Mouse (Mus musculus) ovary, adult 18-20 months (tissue): ENCODE data around the gene Lonp1.
A peak's percentile ranks its signal among the peaks of the same experiment; 100 is the strongest.

Source experiments
- DNase-seq: peaks from one replicate; pipeline ENCODE4 v3.0.0; 2022; ENCODE audit warnings: low spot score, mixed read lengths

The Lonp1 gene

DNA sequence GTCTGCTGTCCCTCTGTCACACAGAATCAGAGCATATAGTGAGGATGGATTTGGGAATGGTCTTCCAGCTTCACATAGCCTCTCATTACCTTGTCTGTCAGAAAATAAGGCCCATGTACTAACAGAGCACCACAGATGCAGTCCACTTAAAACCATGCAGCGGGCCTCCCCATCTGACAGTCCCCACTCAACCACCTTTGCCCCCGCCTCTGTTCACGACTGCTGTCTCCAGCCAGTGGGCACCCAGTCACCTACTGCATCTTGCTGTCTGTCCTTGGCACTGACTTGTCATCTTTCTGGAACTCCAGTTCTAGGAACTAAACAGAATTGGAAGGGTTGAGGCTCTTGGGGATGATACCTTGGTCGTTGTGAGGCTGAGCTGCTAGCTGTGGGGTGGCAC is 37.8 kb downstream of the Lonp1 start:
- DNase-seq = no peak

DNA sequence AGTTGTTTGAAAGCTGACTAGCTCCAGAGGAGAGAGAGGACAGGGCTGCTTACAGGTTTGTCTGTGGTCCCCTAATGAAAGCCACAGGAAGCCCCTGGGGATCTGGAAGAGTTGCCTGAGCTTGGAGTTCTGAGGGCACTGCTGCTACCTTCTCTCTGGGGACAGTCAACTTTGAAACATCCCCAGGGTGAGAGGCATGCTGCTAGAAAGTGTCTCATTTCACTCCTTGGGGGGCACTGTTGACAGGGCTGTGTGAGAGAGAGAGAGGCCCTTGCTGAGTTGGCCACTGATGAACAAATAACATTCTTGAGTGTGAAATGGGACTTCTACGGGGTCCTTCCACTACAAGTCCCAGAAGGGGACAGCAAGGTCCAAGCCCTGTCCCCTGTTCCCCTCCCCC is 38.9 kb downstream of the Lonp1 start:
- DNase-seq = no peak

DNA sequence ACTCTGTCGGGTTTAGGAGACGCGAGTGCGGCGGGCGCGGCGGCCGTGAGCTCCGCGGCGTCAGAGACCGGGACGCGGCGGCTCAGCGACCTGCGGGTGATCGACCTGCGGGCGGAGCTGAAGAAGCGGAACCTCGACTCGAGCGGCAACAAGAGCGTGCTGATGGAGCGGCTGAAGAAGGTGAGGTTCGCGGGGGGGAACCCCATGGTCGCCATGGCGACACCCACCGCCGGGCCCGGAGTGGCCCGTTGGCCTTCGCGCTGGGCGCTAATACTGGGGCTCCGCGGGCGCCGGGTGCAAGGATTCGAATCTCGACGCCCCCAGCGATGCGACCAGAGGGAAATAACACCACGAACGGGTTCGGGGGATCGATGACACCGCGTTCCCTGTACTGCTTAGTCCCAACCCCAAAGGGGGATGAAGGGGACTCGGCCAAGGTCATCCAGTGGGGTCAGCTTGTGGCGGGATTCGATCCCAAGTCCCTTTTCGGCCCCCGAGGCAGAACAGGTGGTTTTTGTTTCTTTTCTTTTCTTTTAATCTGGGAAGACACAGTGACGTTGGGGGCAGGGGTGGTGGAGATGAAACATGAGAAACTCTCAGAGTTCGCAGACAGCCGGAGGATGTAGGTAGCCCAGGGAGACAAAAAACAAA is 41.4 kb downstream of the Lonp1 start:
- peak; percentile 30 for DNase-seq

DNA sequence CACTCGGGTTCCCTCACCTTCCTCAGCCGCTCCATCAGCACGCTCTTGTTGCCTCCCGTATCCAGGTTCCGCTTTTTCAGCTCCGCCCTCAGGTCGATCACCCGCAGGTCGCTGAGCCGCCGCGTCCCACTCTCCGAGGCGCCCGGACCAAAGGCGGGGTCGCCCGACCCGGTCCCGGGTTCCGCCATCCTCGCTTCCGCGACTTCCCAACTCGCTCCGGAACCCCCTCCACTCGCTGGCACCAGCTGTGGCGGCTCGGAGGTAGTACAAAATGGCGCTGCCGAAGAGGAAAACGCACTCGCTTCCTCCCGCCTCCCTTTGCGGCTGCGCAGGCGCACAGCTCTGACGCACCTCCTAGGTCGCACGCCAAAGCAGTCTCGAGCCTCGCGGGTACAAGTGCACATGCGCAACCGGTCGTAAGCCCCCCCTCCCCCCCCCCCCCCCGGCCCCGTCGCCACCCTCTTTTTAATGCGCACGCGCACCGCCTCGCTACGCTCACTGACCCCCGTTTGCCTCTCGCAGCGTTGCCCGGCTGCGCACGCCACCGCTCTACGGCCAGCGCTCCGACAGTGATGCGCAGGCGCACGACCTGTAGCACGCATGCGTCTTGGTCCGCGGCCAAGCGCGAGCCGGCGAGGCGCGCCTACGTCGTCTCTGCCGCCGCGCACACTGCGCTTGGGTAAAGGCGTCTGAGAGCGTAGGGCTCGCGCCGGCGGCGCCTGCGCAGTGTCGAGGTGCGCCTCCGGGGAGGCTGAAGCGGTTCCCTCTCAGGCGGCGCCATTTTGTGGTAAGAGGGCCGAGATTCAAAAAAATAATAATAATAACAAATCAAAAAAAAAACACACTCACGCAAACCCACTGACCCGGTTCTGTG is 42.2 kb downstream of the Lonp1 start, which contains the start of the genes Safb2 and Safb:
Safb2 (minus strand) TSS at position 329 of the 874 bp plus-strand sequence.
Safb (plus strand) TSS at position 569 of the 874 bp plus-strand sequence.
- DNase-seq = peak; percentile 100

DNA sequence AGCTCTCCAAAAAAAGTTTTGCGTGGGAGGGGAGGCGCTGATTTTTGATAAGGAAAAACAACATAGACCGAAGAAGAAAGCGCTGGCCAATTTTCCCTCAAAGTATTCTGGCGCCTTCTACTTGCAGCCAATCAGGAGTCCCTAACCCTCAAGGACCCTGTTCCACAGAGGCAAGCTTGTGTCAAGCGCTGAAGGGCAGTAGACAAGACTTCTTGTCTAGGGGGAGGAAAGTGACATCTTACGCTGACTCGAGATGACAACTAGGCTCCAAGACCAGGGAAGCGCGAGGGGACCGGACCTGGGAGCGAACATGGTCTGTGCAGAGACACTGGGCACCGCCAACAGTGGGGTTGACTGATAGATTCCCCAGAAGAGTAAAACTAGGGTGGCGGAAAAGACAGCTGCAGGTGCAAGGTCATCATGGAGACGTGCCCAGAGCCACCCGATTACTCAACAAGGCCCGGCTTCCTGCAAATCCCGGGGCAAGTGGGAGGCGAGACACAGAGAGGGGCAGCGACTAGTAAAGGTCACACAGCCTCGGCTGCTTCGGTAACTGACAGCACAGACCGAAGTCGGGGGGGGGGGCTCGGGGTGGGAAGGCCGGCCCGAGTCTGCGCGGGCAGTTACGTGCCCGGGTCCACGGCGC is 43.0 kb downstream of the Lonp1 start:
- peak; percentile 66 for DNase-seq

DNA sequence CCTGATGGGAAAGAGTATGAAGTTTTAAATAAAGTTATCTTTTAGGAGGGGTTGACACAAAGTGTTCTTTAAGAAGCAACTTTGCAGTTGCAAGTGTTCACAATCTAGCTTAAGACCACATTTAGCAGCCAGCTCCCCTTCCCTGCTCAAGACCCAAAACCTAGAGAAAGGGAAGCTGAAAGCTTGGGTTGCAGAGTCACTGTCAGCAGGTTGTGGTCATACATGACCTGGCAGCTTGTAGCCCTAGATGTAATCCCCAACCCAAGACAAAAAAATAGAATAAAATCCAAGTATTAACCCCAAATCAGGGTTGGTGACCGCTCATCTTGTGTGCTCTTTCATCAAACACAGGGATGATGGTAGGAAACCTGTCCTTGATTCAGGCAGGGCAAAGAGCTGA is 43.6 kb downstream of the Lonp1 start:
- DNase-seq = no peak

DNA sequence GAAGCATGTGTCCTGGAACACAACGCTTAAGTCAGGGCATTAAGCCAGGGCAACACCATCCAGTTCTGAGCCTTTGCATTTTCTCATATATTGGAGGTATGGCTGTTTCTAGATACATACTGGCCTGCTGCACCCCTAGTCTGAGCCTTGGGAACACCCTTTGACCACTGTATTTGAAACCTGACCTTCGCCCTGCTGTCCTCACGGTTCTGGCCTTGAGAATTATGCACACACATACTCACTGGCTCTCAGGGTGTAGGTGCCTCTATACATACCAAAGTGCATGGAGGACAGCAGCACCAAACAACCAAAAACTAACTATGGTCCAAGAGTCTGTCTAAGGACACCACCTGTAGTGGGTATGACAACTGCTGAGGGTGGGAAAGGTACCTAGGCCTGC is 53.7 kb downstream of the Lonp1 start:
- no peak for DNase-seq

DNA sequence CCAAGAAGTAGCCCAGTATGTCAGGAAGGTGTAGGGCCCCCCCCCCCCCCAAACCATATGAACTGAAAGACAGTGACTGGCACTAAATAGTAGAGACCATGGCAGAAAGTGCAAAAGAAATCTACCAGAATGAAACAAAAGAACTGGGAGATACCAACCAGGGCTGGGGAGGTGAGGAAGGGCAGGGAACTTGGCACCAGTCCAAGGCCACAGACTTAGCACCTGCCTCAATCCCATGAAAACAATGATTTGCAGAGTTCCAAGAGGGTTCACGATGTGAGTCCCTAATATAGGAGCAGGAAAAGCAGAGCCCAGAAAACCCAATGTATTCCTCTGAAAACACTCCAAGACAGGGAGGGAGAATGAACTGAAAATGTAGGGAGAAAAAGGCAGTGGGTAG is 54.5 kb downstream of the Lonp1 start:
- no peak for DNase-seq

DNA sequence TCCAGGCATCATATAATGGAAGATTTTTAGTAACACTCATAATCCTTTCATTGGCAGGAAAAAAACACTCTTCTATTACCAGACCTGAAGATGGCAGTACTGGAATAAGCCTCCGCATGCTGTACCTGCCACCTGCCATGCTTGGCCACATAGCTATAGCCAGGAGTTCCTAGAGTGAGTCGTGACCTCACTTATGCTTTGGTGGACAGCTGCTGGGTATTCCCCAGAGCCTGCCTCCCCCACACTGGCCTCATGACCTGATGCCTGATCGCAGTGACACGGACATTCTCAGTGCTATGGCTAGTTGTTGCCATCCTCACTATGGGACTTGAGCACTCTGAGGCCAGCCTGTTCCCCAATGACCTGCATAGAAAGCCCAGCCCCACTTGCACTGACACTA is 56.4 kb downstream of the Lonp1 start:
- no peak for DNase-seq

DNA sequence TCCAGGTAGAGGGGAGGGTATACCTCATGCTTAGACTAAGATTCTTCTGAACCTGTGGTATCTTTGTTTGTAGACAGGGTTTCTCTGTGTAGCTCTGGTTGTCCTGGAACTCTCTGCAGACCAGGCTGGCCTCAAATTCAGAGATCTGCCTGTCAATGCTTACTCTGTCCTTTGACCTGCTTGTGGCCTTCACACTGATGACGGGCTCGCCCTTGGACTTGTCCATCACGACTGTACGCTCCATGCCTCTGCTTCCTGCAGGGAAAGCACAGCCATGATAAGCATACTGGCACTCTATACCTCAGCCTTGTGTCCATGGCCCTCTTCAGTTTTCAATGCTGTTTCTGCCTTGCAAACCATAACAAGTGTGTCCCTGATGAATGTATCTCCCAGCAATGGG is 59.3 kb downstream of the Lonp1 start:
- DNase-seq = no peak

DNA sequence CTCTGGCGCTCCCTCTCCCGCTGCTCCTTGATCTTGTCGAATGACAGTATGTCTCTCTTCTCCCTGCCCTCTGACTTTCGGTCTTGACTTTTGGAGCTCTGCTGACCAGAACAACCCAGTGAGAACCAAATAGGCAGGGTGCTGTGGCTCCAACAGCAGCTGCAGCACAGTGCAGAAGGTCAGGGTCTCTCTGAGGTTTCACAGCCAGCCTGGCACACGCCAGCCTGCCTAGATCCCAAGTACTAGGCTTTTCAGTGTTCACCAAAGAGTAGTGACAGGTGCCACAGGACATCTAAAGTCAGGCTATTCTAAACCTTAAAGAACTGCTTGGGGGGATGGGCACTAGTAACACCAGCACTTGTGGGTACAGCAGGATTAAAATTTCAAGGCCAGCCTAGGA is 59.8 kb downstream of the Lonp1 start:
- no peak for DNase-seq

DNA sequence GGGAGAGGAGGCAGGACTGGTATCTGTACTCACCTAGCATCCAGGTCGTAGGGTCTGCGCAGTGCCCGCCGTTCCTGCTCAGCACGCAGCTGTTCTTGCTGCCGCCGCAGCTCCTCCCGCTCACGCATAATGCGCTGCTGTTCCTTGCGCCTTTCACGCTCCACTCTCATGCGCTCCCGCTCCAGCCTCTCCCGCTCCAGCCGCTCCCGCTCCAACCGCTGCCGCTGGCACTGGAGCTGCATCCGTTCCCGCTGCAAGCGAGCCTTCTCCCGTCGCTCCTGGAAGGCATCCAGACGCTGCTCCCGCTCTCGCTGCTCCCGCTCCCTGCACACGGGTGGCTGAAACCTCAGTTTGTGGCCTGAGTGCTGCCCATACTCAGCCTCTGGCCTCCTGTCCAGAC is 60.4 kb downstream of the Lonp1 start:
- no peak for DNase-seq
